Mouse (Mus musculus) liver, embryonic 18 days (tissue): Measurements from ENCODE around the gene Zfp456. TPM values are rescaled to one million over a fixed set of nuclear protein-coding genes. Genes with fewer than 3 reads are reported as not detected.

Experiments
- polyA plus RNA-seq: library from polyadenylated mRNA; depleted of rRNA; stranded (reverse); fragments of >200 nt; gene quantifications from 2 replicates; pipeline ENCODE4 v1.2.3, GENCODE M21; 2012; rRNA removed

The Zfp456 gene
- 0.26 and 0.30 TPM in 2 replicates for polyA plus RNA-seq

GRCm38 (mm10) chr13:67375050-67375911 lies at the start of gene Zfp456, which contains the start of gene Gm28041:
Gene Zfp456, minus strand, starts transcription at chr13:67375810.
Gene Gm28041, minus strand, starts transcription at chr13:67375733.

GRCm38 (mm10) chr13:67421207-67421857 lies 45.7 kb upstream of the Zfp456 start, which contains the start of gene Zfp459:
Gene Zfp459, minus strand, starts transcription at chr13:67421418.

GRCm38 (mm10) chr13:67399183-67399903 lies 23.7 kb upstream of the Zfp456 start, which contains the start of gene Zfp429:
Gene Zfp429, minus strand, starts transcription at chr13:67399819.

GRCm38 (mm10) chr13:67360131-67360744 lies 15.4 kb downstream of the Zfp456 start, which contains the start of the genes Gm28044 and Zfp953:
Gene Gm28044, minus strand, starts transcription at chr13:67360536.
Gene Zfp953, minus strand, starts transcription at chr13:67360605.

GRCm38 (mm10) chr13:67332019-67332724 lies 43.4 kb downstream of the Zfp456 start, which contains the start of gene Zfp595:
Gene Zfp595, minus strand, starts transcription at chr13:67332570.

Other genes with a start within 250 kb of the Zfp456 start
- 1.4 and 1.8 TPM in 2 replicates for gene Rsl1, start 202.6 kb downstream of the Zfp456 start, polyA plus RNA-seq
- gene Zfp455, start 181.3 kb downstream of the Zfp456 start, polyA plus RNA-seq, result 0.34 and 0.38 TPM in 2 replicates
- gene Zfp458, start 97.3 kb downstream of the Zfp456 start, polyA plus RNA-seq, result 0.54 and 0.60 TPM in 2 replicates
- gene Zfp457, start 69.3 kb downstream of the Zfp456 start, polyA plus RNA-seq, result 0.55 and 0.75 TPM in 2 replicates
- 1.3 and 1.4 TPM in 2 replicates for gene Zfp595, start 43.2 kb downstream of the Zfp456 start, polyA plus RNA-seq
- not detected in 2 replicates for gene Gm28044, start 15.3 kb downstream of the Zfp456 start, polyA plus RNA-seq
- gene Zfp953, start 15.2 kb downstream of the Zfp456 start, polyA plus RNA-seq, result 0.58 and 0.60 TPM in 2 replicates
- 0.16 and 0.17 TPM in 2 replicates for gene Gm28041, start 77 bp downstream of the Zfp456 start, polyA plus RNA-seq
- gene Zfp429, start 24.0 kb upstream of the Zfp456 start, polyA plus RNA-seq, result 2.3 and 2.5 TPM in 2 replicates
- 0.05 and 0.18 TPM in 2 replicates for gene Zfp459, start 45.6 kb upstream of the Zfp456 start, polyA plus RNA-seq
- gene Zfp874a, start 75.8 kb upstream of the Zfp456 start, polyA plus RNA-seq, result 3.2 and 3.7 TPM in 2 replicates
- 2.4 and 2.6 TPM in 2 replicates for gene Zfp874b, start 108.4 kb upstream of the Zfp456 start, polyA plus RNA-seq
- 1.2 and 1.3 TPM in 2 replicates for gene Zfp58, start 124.7 kb upstream of the Zfp456 start, polyA plus RNA-seq
- not detected in 2 replicates for gene Gm26965, start 150.3 kb upstream of the Zfp456 start, polyA plus RNA-seq
- gene Zfp87, start 150.4 kb upstream of the Zfp456 start, polyA plus RNA-seq, result 7.7 and 8.6 TPM in 2 replicates
- gene Zfp748, start 178.0 kb upstream of the Zfp456 start, polyA plus RNA-seq, result 1.7 and 1.9 TPM in 2 replicates
- 0.84 TPM in 2 replicates for gene Zfp729b, start 233.9 kb upstream of the Zfp456 start, polyA plus RNA-seq